In genomic region chr13:108337340-108337739, GRCm38 (mm10) we compare ENCODE assay signal across 22 mouse cellular contexts. TPM values are rescaled to one million over a fixed set of nuclear protein-coding genes. Genes with fewer than 3 reads are reported as not detected.
A peak's percentile ranks its signal among the peaks of the same experiment; 100 is the strongest.
DNase-seq lines count a peak whose midpoint lies in the region; TF ChIP-seq lines count a peak whose summit lies in the region.
"Had no signal": no experiment of that assay in that cellular context is flagged by ENCODE, and none has a peak within 500 bp of the region (broad histone marks: within the 10 kb centered on the region; RNA-seq: fewer than 3 reads in every experiment).

No protein-coding gene starts in this region.

- TF ChIP-seq POLR2A in CH12.LX (IDR thresholded peaks at IDR 0.05; ENCODE audit: low read depth, low read length): no peak; the same call in 1 of the 2 replicates
- TF ChIP-seq POLR2A in small intestine, adult 2 months (IDR thresholded peaks at IDR 0.05; ENCODE audit: low read depth, low read length): no peak

- TF ChIP-seq CTCF in CH12.LX (conservative IDR thresholded peaks at IDR 0.05 in 1 of 2, IDR thresholded peaks at IDR 0.05 in 1 of 2; ENCODE audit: low read depth in 2 of 2, low read length in 2 of 2): no peak
- TF ChIP-seq CTCF in small intestine, adult 2 months (IDR thresholded peaks at IDR 0.05; ENCODE audit: extremely low read depth, insufficient read length, insufficient replicate concordance, low read depth, low read length): no peak

- TF ChIP-seq EP300 in CH12.LX (IDR thresholded peaks at IDR 0.05; ENCODE audit: low read length): peak; percentile 99

- H3K27me3 ChIP-seq in heart, embryonic 10.5 days (ENCODE audit: insufficient read depth, poor library complexity, severe bottlenecking): no peaks in the 10 kb centered on the region
- H3K27me3 ChIP-seq in CH12.LX (replicated peaks): no peaks in the 10 kb centered on the region
- no peaks in the 10 kb centered on the region for H3K27me3 ChIP-seq in small intestine, adult 2 months (ENCODE audit: control insufficient read depth, insufficient read depth, low read length)
- H3K27me3 ChIP-seq: embryonic facial prominence, embryonic 12.5 days; forebrain, embryonic 13.5 days; forebrain, embryonic 15.5 days had no signal

- H3K9ac ChIP-seq in CH12.LX (ENCODE audit: insufficient read depth, low read depth): peak overlapping the region; percentile 7; the same call in 1 of the 2 replicates
- H3K9ac ChIP-seq: embryonic facial prominence, embryonic 12.5 days; forebrain, embryonic 13.5 days; forebrain, embryonic 15.5 days; forebrain, postnatal 0 days had no signal

- 0 out of 2 replicates have a peak, but pooled peaks cover under 1% of the 10 kb centered on the region for H3K36me3 ChIP-seq in heart, embryonic 10.5 days
- H3K36me3 ChIP-seq in CH12.LX (replicated peaks in 1 of 2; ENCODE audit: control insufficient read depth in 1 of 2, insufficient read depth in 1 of 2, low read length in 1 of 2): peaks cover 3 to 34% of the 10 kb centered on the region in 2 experiments
- H3K36me3 ChIP-seq in small intestine, adult 2 months (ENCODE audit: control insufficient read depth, insufficient read depth, low read length): no peaks in the 10 kb centered on the region
- H3K36me3 ChIP-seq: embryonic facial prominence, embryonic 12.5 days; forebrain, embryonic 15.5 days had no signal

- no peaks in the 10 kb centered on the region; the same call in 1 of the 2 replicates for H3K79me2 ChIP-seq in CH12.LX (replicated peaks; ENCODE audit: control insufficient read depth, extremely low read depth, insufficient read depth, poor library complexity, severe bottlenecking)

- H3K4me2 ChIP-seq in CH12.LX (ENCODE audit: insufficient read depth, low read depth, poor library complexity, severe bottlenecking): peak overlapping the region; percentile 85
- H3K4me2 ChIP-seq: embryonic facial prominence, embryonic 12.5 days; forebrain, embryonic 13.5 days; forebrain, embryonic 15.5 days had no signal

- TF ChIP-seq RAD21 in CH12.LX (IDR thresholded peaks at IDR 0.05; ENCODE audit: low read depth, low read length): no peak

- H3K27ac ChIP-seq in heart, embryonic 10.5 days: no peak overlapping the region
- H3K27ac ChIP-seq in CH12.LX (ENCODE audit: insufficient read depth, low read depth): peak overlapping the region; percentile 81
- H3K27ac ChIP-seq in small intestine, adult 2 months (ENCODE audit: insufficient read depth, low read depth, low read length): peak overlapping the region; percentile 89; the same call in 1 of the 2 replicates
- H3K27ac ChIP-seq: embryonic facial prominence, embryonic 10.5 days; embryonic facial prominence, embryonic 12.5 days; forebrain, embryonic 13.5 days; forebrain, embryonic 15.5 days had no signal

- in situ Hi-C loops in CH12.LX (cut with MboI; ENCODE audit: low pct_ligation_motif_present, low pct_unique_long_range_greater_than_20kb, low sequenced_read_pairs): no loop called here

- H3K4me1 ChIP-seq in heart, embryonic 10.5 days: no peaks in the 10 kb centered on the region
- H3K4me1 ChIP-seq in CH12.LX (ENCODE audit: control insufficient read depth in 1 of 2, insufficient read depth in 2 of 2): peaks cover 13 to 65% of the 10 kb centered on the region in 2 experiments
- peaks cover 38% of the 10 kb centered on the region; the same call in 1 of the 2 replicates for H3K4me1 ChIP-seq in small intestine, adult 2 months (ENCODE audit: control insufficient read depth, insufficient read depth, insufficient read length, low read length)
- H3K4me1 ChIP-seq: forebrain, embryonic 13.5 days; forebrain, embryonic 15.5 days had no signal

- dilution Hi-C loops in CH12.LX (cut with MboI; ENCODE audit: extremely low pct_ligation_motif_present, extremely low pct_unique_long_range_greater_than_20kb, low sequenced_read_pairs): no loop called here

- 83% methylated on average over 6 of the region's 6 CpGs for WGBS in heart, embryonic 10.5 days
- 63% methylated on average over 6 of the region's 6 CpGs for WGBS in small intestine, adult 2 months

- H3K9me3 ChIP-seq in heart, embryonic 10.5 days: no peaks in the 10 kb centered on the region
- H3K9me3 ChIP-seq in CH12.LX (replicated peaks; ENCODE audit: low read length): peaks cover 3% of the 10 kb centered on the region
- H3K9me3 ChIP-seq: embryonic facial prominence, embryonic 10.5 days; embryonic facial prominence, embryonic 12.5 days; forebrain, embryonic 13.5 days; forebrain, embryonic 15.5 days had no signal

- H3K4me3 ChIP-seq in heart, embryonic 10.5 days: no peak overlapping the region
- peak overlapping the region in 1 of 3 experiments; percentile 15 for H3K4me3 ChIP-seq in CH12.LX (replicated peaks in 1 of 3; ENCODE audit: low read depth in 2 of 3, low read length in 2 of 3, poor library complexity in 1 of 3)
- no peak overlapping the region for H3K4me3 ChIP-seq in small intestine, adult 2 months (ENCODE audit: low read depth, low read length)
- H3K4me3 ChIP-seq: embryonic facial prominence, embryonic 10.5 days; embryonic facial prominence, embryonic 12.5 days; forebrain, embryonic 13.5 days; forebrain, embryonic 15.5 days had no signal

- intact Hi-C loops in heart, postnatal 14 days (cut with DNase I): no loop called here

- DNase-seq in heart, embryonic 10.5 days (ENCODE audit: low spot score): peak; percentile 27
- no peak for DNase-seq in heart, postnatal 14 days
- DNase-seq in CH12.LX (ENCODE audit: extremely low read depth): peak; percentile 90
- no peak for DNase-seq in layer of hippocampus, postnatal 25 days (ENCODE audit: extremely low spot score in 1 of 2, low spot score in 1 of 2)
- DNase-seq in embryo, embryonic 9.5 days (ENCODE audit: extremely low spot score): no peak
- DNase-seq: adrenal gland, adult 2 months; adrenal gland, postnatal 10 days; adrenal gland, postnatal 25 days; B cell, adult 2 months; cerebellum, adult 11 months; cerebellum, adult 18-20 months; cerebellum, adult 8-10 months; cerebellum, adult 9-11 months; cerebellum, postnatal 14 days; cerebellum, postnatal 36 days; embryo, embryonic 11 days; forebrain, postnatal 0 days had no signal

TF ChIP-seq in CH12.LX, 34 proteins besides CTCF, POLR2A, EP300 and RAD21 (continues in another document):
- TF ChIP-seq MXI1 (IDR thresholded peaks at IDR 0.05; ENCODE audit: low read depth, low read length): 0 out of 2 replicates have a peak, but pooled peaks have one; percentile 41
- no peak; the same call in 1 of the 2 replicates for TF ChIP-seq ELF1 (IDR thresholded peaks at IDR 0.05; ENCODE audit: low read depth, low read length)
- TF ChIP-seq CHD1 (IDR thresholded peaks at IDR 0.05; ENCODE audit: low read depth, low read length): no peak
- peak; percentile 99 for TF ChIP-seq TCF12 (IDR thresholded peaks at IDR 0.05; ENCODE audit: low read depth, low read length)
- no peak for TF ChIP-seq USF2 (conservative IDR thresholded peaks at IDR 0.05; ENCODE audit: low read depth, low read length)
- TF ChIP-seq MEF2A (IDR thresholded peaks at IDR 0.05; ENCODE audit: borderline replicate concordance, low read depth, low read length): peak; percentile 92
- no peak for TF ChIP-seq POLR2AphosphoS2 (IDR thresholded peaks at IDR 0.05; ENCODE audit: low read depth, low read length)
- TF ChIP-seq BHLHE40 (IDR thresholded peaks at IDR 0.05; ENCODE audit: low read depth, low read length): peak; percentile 74
- TF ChIP-seq IRF4 (IDR thresholded peaks at IDR 0.05; ENCODE audit: low read depth, low read length): peak; percentile 97
- no peak for TF ChIP-seq USF1 (IDR thresholded peaks at IDR 0.05; ENCODE audit: low read depth, low read length)
- peak; percentile 71 for TF ChIP-seq SIN3A (IDR thresholded peaks at IDR 0.05; ENCODE audit: low read length)
- no peak for TF ChIP-seq ZKSCAN1 (IDR thresholded peaks at IDR 0.05; ENCODE audit: borderline replicate concordance, low read depth, low read length)
- TF ChIP-seq MAZ (IDR thresholded peaks at IDR 0.05; ENCODE audit: low read depth, low read length): peak; percentile 54; the same call in 1 of the 2 replicates
- peak; percentile 39; the same call in 1 of the 2 replicates for TF ChIP-seq HCFC1 (IDR thresholded peaks at IDR 0.05; ENCODE audit: low read depth, low read length)
- TF ChIP-seq E2F4 (IDR thresholded peaks at IDR 0.05; ENCODE audit: insufficient replicate concordance, low read depth, low read length): no peak
- no peak for TF ChIP-seq ZC3H11A (IDR thresholded peaks at IDR 0.05; ENCODE audit: low read depth, low read length)
- peak; percentile 59; the same call in 1 of the 2 replicates for TF ChIP-seq ZMIZ1 (IDR thresholded peaks at IDR 0.05; ENCODE audit: low read depth, low read length)
- TF ChIP-seq TBP (conservative IDR thresholded peaks at IDR 0.05; ENCODE audit: low read depth, low read length): peak; percentile 69
- TF ChIP-seq JUND (conservative IDR thresholded peaks at IDR 0.05; ENCODE audit: low read depth, low read length): peak; percentile 92
- TF ChIP-seq SMC3 (IDR thresholded peaks at IDR 0.05; ENCODE audit: low read depth, low read length): no peak
- 0 out of 2 replicates have a peak, but pooled peaks have one; percentile 33 for TF ChIP-seq NELFE (IDR thresholded peaks at IDR 0.05; ENCODE audit: low read depth, low read length)
- TF ChIP-seq MYC (IDR thresholded peaks at IDR 0.05; ENCODE audit: low read depth, low read length): peak; percentile 85
- no peak for TF ChIP-seq PAX5 (IDR thresholded peaks at IDR 0.05; ENCODE audit: low read length)
- TF ChIP-seq ETS1 (conservative IDR thresholded peaks at IDR 0.05; ENCODE audit: low read depth, low read length): peak; percentile 86
- peak; percentile 98 for TF ChIP-seq RCOR1 (conservative IDR thresholded peaks at IDR 0.05; ENCODE audit: low read depth, low read length)
- TF ChIP-seq NRF1 (IDR thresholded peaks at IDR 0.05; ENCODE audit: low read depth, low read length): 0 out of 2 replicates have a peak, but pooled peaks have one; percentile 18
- TF ChIP-seq UBTF (IDR thresholded peaks at IDR 0.05; ENCODE audit: low read depth, low read length): no peak
- no peak for TF ChIP-seq KAT2A (IDR thresholded peaks at IDR 0.05; ENCODE audit: insufficient replicate concordance, low read length)
- TF ChIP-seq GABPA (IDR thresholded peaks at IDR 0.05; ENCODE audit: insufficient replicate concordance, low read depth, low read length): no peak
- TF ChIP-seq MAX (IDR thresholded peaks at IDR 0.05; ENCODE audit: low read length): peak; percentile 77; the same call in 1 of the 2 replicates

RNA-seq across cellular contexts. Expression of gene Depdc1b, which starts 21.2 kb away (rescaled TPM):
- 6.5 and 10.0 TPM in 2 replicates for polyA plus RNA-seq in heart, embryonic 10.5 days (2016; fragmentation: Nextera tagmentation; extraction: Ambion mirVana)
- total RNA-seq in heart, postnatal 14 days (2021): 1 to 10 TPM in 1 of 2 experiments, under 1 TPM in 1; 0.88 to 2.1 TPM
- total RNA-seq in CH12.LX (2012; rRNA removed) (11.1 and 12.8 TPM in 2 replicates), CH12.LX (2014; rRNA removed) (16.3 and 17.8 TPM in 2 replicates)
- 13.8 and 15.7 TPM in 2 replicates for polyA plus RNA-seq in CH12.LX (2012; ENCODE audit: insufficient read length, low read depth)
- polyA plus RNA-seq in small intestine, adult 2 months (2012; rRNA removed): 0.47 and 0.82 TPM in 2 replicates
- total RNA-seq in layer of hippocampus, postnatal 25 days (2021): 1 to 10 TPM; 1.1 TPM

Comparison
In these comparisons a context has a peak if more than half of its experiments do, and no peak if none do; other contexts are left out.
1. DNase-seq: peak in heart, embryonic 10.5 days (single experiment) and CH12.LX (single experiment); none in heart, postnatal 14 days (0 of 2), layer of hippocampus, postnatal 25 days (0 of 2) and embryo, embryonic 9.5 days (single experiment).